Mouse (Mus musculus): ENCODE measurements around the gene Lmx1b.

Lmx1b gene

GRCm38 (mm10) chr2:33543429-33544202 lies 96.7 kb downstream of the Lmx1b start:
- no peak for DNase-seq (ENCODE audit: extremely low read depth, low read depth, low spot score)

GRCm38 (mm10) chr2:33542696-33543428 lies 97.4 kb downstream of the Lmx1b start:
- DNase-seq (ENCODE audit: extremely low read depth, low read depth, low spot score): no peak

- DNase-seq (ENCODE audit: extremely low read depth, low read depth, low spot score): no peak
These were observed 114.8 kb downstream of the Lmx1b start for GRCm38 (mm10) chr2:33525274-33526055.

GRCm38 (mm10) chr2:33515856-33516255 lies 124.5 kb downstream of the Lmx1b start:
- DNase-seq (ENCODE audit: extremely low read depth, low read depth, low spot score): no peak

- DNase-seq (ENCODE audit: extremely low read depth, low read depth, low spot score): no peak
These were observed 124.9 kb downstream of the Lmx1b start for GRCm38 (mm10) chr2:33515431-33515830.

All from fat pad, adult 2 months (tissue).